Mouse (Mus musculus) limb, embryonic 11.5 days (tissue): ENCODE measurements around the gene Spin1. TPM values are rescaled to one million over a fixed set of nuclear protein-coding genes. Genes with fewer than 3 reads are reported as not detected.
"Not testable (repeated sequence)": the region's sequence is repeated elsewhere in the genome, so short reads cannot be mapped to it uniquely, and the experiment has no call there.

Experiments used
- ATAC-seq: fragments of 200-750 bp; cut with Nextera tagmentation; 2 replicates; pipeline ENCODE4 v1.8.0; 2017; ENCODE audit warnings: low read depth; ENCODE audit not compliant: insufficient number of reproducible peaks, low FRiP score, low TSS enrichment
- DNase-seq: peaks from one replicate; pipeline ENCODE4 v3.0.0-alpha.2; 2015; ENCODE audit warnings: low spot score
- H3K27ac ChIP-seq: fragments of 300-500 bp; sonication (generic); replicated peaks from 2 replicates; pipeline ENCODE4 v1.5.1; 2014; ENCODE audit warnings: low read depth, mild to moderate bottlenecking, low read length
- H3K27me3 ChIP-seq: fragments of 300-500 bp; sonication (generic); 2 replicates; pipeline ENCODE4 v1.6.1; 2014; ENCODE audit warnings: mild to moderate bottlenecking, low read length, mixed read lengths; ENCODE audit not compliant: control insufficient read depth, insufficient read depth
- H3K36me3 ChIP-seq: fragments of 300-500 bp; sonication (generic); 2 replicates; pipeline ENCODE4 v1.6.1; 2014; ENCODE audit warnings: mild to moderate bottlenecking, low read length, moderate library complexity, mixed read lengths; ENCODE audit not compliant: control insufficient read depth, insufficient read depth
- H3K4me1 ChIP-seq: fragments of 300-500 bp; sonication (generic); 2 replicates; pipeline ENCODE4 v1.6.1; 2014; ENCODE audit warnings: low read length, mixed read lengths; ENCODE audit not compliant: control insufficient read depth, insufficient read depth
- H3K4me2 ChIP-seq: fragments of 300-500 bp; sonication (generic); 2 replicates; pipeline ENCODE4 v1.6.1; 2014; ENCODE audit warnings: low read depth, mild to moderate bottlenecking, moderate library complexity; ENCODE audit not compliant: severe bottlenecking
- H3K4me3 ChIP-seq: fragments of 300-500 bp; sonication (generic); 2 replicates; pipeline ENCODE4 v1.5.1; 2014; ENCODE audit warnings: low read depth, low read length
- H3K9ac ChIP-seq: fragments of 300-500 bp; sonication (generic); 2 replicates; pipeline ENCODE4 v1.6.1; 2014; ENCODE audit warnings: mild to moderate bottlenecking, low read length
- H3K9me3 ChIP-seq: fragments of 300-500 bp; sonication (generic); 2 replicates; pipeline ENCODE4 v1.6.1; 2016; ENCODE audit warnings: low read length; ENCODE audit not compliant: control insufficient read depth
- WGBS: fragments of 180-500 bp; shearing (Covaris S2); extraction: QIAGEN DNeasy Blood & Tissue Kit; methylation state at CpG from one replicate; pipeline ENCODE4 v1.1.7; 2014; 5-methylcytosine and 5-hydroxymethylcytosine counted together
- polyA plus RNA-seq: library from polyadenylated mRNA; unstranded; fragments of >200 nt; fragmentation: Nextera tagmentation; extraction: Ambion mirVana; gene quantifications from 2 replicates; pipeline ENCODE4 v1.2.1, GENCODE M21; 2014

The Spin1 gene
- polyA plus RNA-seq, 1 experiment from 2014 or later, result 136 TPM

- WGBS, result 87% methylated on average over 16 of the region's 16 CpGs
- DNase-seq, result no peak
Measured at GRCm38 (mm10) chr13:51072917-51073843, 27.5 kb upstream of the Spin1 start.

GRCm38 (mm10) chr13:51074081-51074680, 26.5 kb upstream of the Spin1 start:
- WGBS, result 86% methylated on average over 6 of the region's 6 CpGs
- Histone ChIP-seq H3K27ac (no peak overlapping the region), H3K9ac (no peak overlapping the region), H3K4me3 (no peak overlapping the region), H3K27me3 (no peaks in the 10 kb centered on the region), H3K4me2 (no peak overlapping the region), H3K9me3 (no peaks in the 10 kb centered on the region), H3K36me3 (no peaks in the 10 kb centered on the region), H3K4me1 (no peaks in the 10 kb centered on the region)
- DNase-seq, result no peak
- no peak for ATAC-seq

More at GRCm38 (mm10) chr13:51072917-51073843, 27.5 kb upstream of the Spin1 start:
- H3K36me3 ChIP-seq, result no peaks in the 10 kb centered on the region
- H3K9ac ChIP-seq, result no peak overlapping the region
- no peaks in the 10 kb centered on the region for H3K4me1 ChIP-seq
- no peak overlapping the region for H3K27ac ChIP-seq
- ATAC-seq, result no peak
- no peaks in the 10 kb centered on the region for H3K27me3 ChIP-seq
- H3K4me3 ChIP-seq, result no peak overlapping the region
- no peaks in the 10 kb centered on the region for H3K9me3 ChIP-seq
- no peak overlapping the region for H3K4me2 ChIP-seq

DNA sequence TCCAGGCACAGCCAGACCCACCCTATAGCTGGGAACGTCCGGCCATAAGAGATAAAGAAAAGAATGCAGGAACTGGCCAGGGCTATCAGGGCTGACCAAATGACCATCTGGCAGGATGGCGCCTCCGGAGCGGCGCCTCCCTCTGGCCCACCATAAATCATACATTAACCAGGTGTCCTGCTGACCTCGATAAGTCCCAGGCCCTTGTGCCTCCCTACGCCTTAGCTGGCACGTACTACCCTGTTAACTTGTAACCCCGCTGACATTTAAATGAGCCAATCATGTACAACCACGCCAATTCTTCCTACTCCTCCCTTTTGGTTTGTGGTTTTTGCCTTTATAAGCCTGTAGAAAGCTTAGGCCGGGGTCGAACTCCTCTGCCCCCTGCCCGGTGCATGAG, 24.5 kb upstream of the Spin1 start:
- not testable (repeated sequence) for H3K27me3 ChIP-seq, DNase-seq, H3K36me3 ChIP-seq, H3K4me1 ChIP-seq, ATAC-seq, H3K27ac ChIP-seq, H3K4me2 ChIP-seq, H3K4me3 ChIP-seq, H3K9ac ChIP-seq, H3K9me3 ChIP-seq
- 89% methylated on average over 14 of the region's 14 CpGs for WGBS

DNA sequence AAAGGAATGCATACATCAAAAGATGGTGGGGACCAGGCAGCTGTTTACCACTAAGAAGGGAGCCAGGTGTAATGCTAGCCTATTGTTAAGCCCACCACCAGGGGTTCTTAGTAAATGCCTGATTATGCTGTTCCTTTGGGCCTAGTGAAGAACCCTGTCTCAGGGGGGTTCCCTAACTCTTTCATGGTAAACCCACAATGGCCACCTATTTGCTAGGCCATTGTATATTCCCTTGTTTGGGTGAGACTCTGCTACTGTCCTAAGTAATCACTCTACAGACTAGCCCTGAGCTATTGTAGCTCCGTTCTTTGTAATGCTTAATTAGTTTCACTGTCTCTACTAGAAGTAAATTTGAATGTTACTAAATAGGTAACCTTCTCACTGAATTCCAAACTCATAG, 22.1 kb upstream of the Spin1 start:
- ATAC-seq, result not testable (repeated sequence)

DNA sequence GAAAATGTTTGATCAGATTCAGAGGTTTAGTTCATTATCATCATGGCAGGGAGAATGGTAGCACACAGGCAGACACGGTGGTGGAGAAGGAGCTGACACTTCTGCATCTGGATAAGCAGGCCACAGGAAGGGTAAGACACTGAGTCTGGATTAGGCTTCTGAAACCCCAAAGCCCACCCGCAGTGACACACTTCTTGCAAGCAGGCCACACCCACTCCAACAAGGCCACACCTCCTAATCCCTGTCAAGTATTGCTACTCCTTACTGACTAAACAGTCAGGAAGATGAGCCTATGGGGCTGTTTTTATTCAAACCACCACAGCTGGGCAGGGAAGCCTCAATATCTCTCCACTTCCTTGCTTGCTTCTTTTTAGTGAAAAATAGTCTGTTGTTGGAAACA, 19.9 kb upstream of the Spin1 start:
- DNase-seq (no peak), ATAC-seq (no peak)
- Histone ChIP-seq H3K4me1 (no peaks in the 10 kb centered on the region), H3K9me3 (no peaks in the 10 kb centered on the region), H3K9ac (no peak overlapping the region), H3K4me2 (no peak overlapping the region), H3K36me3 (no peaks in the 10 kb centered on the region), H3K27ac (no peak overlapping the region), H3K27me3 (no peaks in the 10 kb centered on the region), H3K4me3 (no peak overlapping the region)
- 90% methylated on average over 2 of the region's 2 CpGs for WGBS

More for the DNA sequence above, 22.1 kb upstream of the Spin1 start:
- H3K36me3 ChIP-seq, H3K4me1 ChIP-seq, H3K27me3 ChIP-seq, DNase-seq, H3K9me3 ChIP-seq, H3K4me3 ChIP-seq, H3K9ac ChIP-seq, H3K27ac ChIP-seq, H3K4me2 ChIP-seq: not testable (repeated sequence)
- WGBS, result 74% methylated on average over 1 of the region's 1 CpGs

- no peaks in the 10 kb centered on the region for H3K4me1 ChIP-seq
- no peak overlapping the region for H3K27ac ChIP-seq
- DNase-seq (no peak), ATAC-seq (no peak)
- no peak overlapping the region for H3K9ac ChIP-seq
- no peak overlapping the region for H3K4me2 ChIP-seq
- no peak overlapping the region for H3K4me3 ChIP-seq
- H3K36me3 ChIP-seq, result no peaks in the 10 kb centered on the region
- no peaks in the 10 kb centered on the region for H3K27me3 ChIP-seq
- no peaks in the 10 kb centered on the region for H3K9me3 ChIP-seq
Measured at GRCm38 (mm10) chr13:51084241-51084640, 16.4 kb upstream of the Spin1 start.

DNA sequence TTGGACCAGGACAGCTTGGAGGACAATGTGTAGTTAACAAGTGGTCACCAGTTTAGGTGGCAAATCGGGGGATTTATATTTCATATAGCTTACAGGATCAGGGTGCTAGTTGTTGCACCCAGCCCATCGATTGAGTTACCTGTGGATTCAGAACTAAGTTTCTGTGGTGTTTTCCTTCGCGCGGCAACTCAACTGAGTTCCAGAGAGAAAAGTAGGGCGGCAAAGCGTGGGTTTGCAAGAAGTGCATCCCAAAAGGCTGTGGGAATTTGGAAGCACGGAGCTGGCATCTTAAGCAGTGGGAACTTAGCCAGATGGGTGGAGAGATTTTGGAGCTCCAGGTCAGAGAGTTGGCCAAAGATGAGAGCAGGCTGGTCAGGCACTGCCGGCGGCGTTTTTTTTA, 14.7 kb upstream of the Spin1 start:
- Histone ChIP-seq H3K27ac (no peak overlapping the region), H3K4me3 (no peak overlapping the region), H3K4me2 (no peak overlapping the region), H3K27me3 (no peaks in the 10 kb centered on the region), H3K36me3 (no peaks in the 10 kb centered on the region), H3K9me3 (no peaks in the 10 kb centered on the region), H3K9ac (no peak overlapping the region), H3K4me1 (no peaks in the 10 kb centered on the region)
- 96% methylated on average over 11 of the region's 11 CpGs for WGBS
- no peak for DNase-seq
- ATAC-seq, result no peak

- no peaks in the 10 kb centered on the region for H3K9me3 ChIP-seq
- 92% methylated on average over 4 of the region's 4 CpGs for WGBS
- no peak for ATAC-seq
- H3K27ac ChIP-seq, result no peak overlapping the region
- H3K4me3 ChIP-seq, result no peak overlapping the region
- no peak overlapping the region for H3K9ac ChIP-seq
- H3K4me1 ChIP-seq, result no peaks in the 10 kb centered on the region
- H3K36me3 ChIP-seq, result no peaks in the 10 kb centered on the region
- no peaks in the 10 kb centered on the region for H3K27me3 ChIP-seq
- H3K4me2 ChIP-seq, result no peak overlapping the region
- no peak for DNase-seq
Measured at GRCm38 (mm10) chr13:51087253-51087652, 13.4 kb upstream of the Spin1 start.
